Mouse (Mus musculus): ENCODE data around the gene Fam129b.
A peak's percentile ranks its signal among the peaks of the same experiment; 100 is the strongest.

Gene Fam129b

GRCm38 (mm10) chr2:32860799-32861198 is 15.1 kb upstream of the Fam129b start:
- no peak for DNase-seq (ENCODE audit: low spot score)

- DNase-seq (ENCODE audit: low spot score), result no peak
Observed at GRCm38 (mm10) chr2:32863317-32863716, 12.6 kb upstream of the Fam129b start.

GRCm38 (mm10) chr2:32864755-32865154 is 11.2 kb upstream of the Fam129b start:
- DNase-seq (ENCODE audit: low spot score), result peak; percentile 77

DNA sequence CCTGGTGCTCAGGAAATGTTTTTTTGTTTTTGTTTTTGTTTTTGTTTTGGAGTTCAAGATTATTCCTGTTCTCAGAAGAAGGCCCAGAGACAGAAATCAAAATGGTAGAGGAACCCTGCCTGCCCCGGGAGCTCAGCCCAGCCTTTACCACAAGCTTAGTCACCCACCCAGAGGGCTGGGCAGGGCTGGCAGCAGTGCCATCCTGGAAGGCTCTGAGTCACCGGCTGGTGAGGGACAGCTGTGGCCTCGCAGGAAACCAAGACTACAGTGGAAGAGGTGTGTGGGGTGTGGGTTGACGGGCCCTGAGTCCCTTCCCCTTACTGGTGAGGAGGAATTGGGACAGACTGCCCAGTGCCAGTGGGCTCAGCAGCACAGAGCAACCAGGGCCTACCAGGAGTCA is 8.6 kb upstream of the Fam129b start:
- DNase-seq (ENCODE audit: low spot score), result no peak

- DNase-seq (ENCODE audit: low spot score), result no peak
Observed at GRCm38 (mm10) chr2:32869721-32870274, 6.1 kb upstream of the Fam129b start.

GRCm38 (mm10) chr2:32870275-32871100 is 5.4 kb upstream of the Fam129b start:
- DNase-seq (ENCODE audit: low spot score), result no peak

DNA sequence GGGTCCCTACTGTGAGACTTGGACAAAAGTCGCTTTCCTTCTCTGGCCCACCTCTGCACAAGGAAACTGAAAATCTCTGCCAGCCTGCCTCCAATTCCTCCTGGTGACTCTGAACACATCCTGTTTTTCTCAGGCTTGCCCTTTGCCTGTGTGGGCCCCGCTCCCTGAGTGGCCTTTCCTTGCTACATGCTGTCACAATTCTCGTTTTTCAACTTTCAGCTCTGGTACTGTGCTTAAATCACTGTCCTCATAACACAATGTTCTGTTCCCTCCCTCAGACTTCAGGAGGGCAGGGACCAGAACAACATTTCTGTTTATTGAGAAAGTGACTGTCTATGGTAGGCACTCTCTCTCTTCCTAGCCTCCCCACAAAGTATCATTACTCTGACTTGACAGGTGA is 1.8 kb upstream of the Fam129b start:
- no peak for DNase-seq (ENCODE audit: low spot score)

GRCm38 (mm10) chr2:32874951-32875674 is 801 bp upstream of the Fam129b start:
- DNase-seq (ENCODE audit: low spot score), result peak; percentile 46

DNA sequence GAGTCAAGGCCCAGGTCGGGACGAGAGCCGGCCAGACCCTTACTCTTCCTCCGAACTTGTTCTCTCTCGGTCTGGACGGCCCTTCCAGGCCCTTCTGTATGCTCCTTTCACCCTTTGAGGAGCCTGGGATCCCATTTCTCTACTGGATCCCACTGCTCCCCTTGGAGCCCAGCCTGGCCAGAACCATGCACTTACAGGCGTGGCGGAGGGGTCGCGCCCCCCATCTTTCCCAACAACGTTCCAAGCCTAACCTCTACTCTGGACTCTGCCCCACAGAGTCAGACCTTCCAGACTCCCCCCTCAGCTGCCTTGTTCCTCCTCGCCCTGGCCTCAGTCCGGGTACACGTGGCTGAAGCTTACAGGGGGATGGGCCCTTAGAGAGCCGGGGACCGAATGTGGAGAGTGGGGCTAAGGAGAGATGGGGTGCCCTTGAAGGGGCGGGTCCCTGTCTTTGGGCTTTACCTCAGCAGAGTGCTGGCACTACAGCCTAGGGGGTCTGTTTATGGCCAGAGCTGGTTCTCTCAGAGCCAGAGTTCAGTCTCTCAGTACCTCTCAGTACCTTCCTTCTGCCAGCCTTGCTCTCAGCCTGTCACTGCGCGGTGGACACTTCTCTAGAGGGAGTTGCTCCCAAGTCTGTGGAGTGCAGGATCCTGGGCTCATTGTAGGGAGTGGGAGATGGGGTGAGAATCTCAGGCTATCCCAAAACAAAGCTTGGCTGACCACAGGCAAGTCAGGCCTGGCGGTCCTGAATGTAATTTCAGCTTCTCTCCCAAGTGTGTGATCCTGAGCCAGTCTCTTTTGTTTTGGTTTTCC is 782 bp downstream of the Fam129b start:
- no peak for DNase-seq (ENCODE audit: low spot score)

DNA sequence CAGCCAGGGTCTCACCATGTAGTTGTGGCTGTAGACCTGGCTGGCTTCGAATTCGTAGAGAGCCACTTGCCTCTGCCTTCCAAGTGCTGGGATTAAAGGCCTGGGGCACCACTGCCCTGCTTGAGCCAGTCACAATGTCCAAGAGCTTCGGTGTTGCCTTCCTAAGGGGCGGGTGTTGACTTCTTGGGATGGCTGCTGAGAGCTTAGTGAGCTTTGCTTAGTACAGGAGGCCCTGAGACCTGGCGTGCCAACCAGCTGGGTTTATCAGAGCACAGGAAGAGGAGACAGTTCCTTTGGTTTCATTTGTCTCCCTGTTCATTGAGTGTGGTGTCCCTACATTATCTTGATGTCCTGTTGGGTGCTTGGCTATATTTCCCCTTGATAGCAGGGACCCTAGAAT is 1.4 kb downstream of the Fam129b start:
- DNase-seq (ENCODE audit: low spot score), result no peak

- no peak for DNase-seq (ENCODE audit: low spot score)
Observed at GRCm38 (mm10) chr2:32877761-32878393, 2.0 kb downstream of the Fam129b start.

DNA sequence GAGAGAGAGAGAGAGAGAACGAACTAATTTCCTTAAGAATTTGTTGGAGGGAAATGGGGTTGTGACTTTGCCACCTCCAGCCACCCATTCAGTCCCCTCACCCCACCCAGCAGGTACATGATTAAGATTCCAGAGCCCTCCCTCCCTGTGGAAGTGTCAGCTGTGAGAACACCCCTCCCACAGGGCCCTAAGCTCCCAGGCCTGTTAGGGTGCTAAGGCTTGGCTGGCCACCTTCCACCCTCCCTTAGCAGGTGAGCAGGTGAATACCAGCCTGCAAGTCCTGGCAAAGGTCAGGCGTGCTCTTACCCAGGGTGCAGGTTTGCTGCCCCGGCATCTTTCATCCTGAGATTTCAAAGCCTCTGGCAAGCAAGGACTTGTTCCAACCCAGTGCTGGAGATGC is 2.5 kb downstream of the Fam129b start:
- DNase-seq (ENCODE audit: low spot score), result no peak

DNA sequence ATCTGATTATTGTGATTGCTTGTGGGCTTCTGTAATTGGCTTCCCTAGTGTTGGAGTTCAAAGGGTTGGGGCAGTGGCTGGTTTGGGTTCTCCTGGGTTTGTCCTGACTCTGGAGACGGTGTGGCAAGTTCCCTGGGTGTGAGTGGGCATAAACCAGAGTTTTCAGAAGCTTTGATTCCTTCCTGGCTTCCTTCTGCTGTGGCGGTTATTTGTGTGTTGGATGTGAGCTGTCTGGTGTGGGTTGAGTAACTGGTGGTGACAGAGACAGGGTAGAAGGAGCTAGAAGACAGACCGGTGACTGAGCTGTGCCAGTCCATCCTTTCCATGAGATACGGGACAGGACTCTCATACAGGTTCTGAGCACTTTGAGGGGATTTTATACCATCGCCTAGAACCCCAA is 3.7 kb downstream of the Fam129b start:
- no peak for DNase-seq (ENCODE audit: low spot score)

DNA sequence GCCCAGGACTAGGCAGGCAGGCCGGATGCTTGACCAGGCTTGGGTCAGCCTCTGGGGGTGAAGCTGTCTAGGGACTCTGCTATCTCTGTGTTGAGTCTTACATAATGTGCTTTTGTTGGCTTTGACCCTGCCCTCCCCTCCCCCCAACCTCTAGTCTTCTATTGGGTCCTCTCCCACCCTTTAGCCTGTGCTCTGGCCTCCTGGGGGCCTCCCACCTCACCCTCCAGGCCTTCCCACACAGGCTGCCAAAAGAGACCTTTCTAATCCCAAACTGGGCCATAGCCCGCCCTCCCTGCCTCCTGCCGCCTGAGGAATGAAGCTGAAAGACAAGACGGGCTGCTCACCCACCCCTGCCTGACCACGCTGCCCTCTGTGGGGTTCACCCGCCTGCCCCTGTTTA is 5.1 kb downstream of the Fam129b start:
- no peak for DNase-seq (ENCODE audit: low spot score)

DNA sequence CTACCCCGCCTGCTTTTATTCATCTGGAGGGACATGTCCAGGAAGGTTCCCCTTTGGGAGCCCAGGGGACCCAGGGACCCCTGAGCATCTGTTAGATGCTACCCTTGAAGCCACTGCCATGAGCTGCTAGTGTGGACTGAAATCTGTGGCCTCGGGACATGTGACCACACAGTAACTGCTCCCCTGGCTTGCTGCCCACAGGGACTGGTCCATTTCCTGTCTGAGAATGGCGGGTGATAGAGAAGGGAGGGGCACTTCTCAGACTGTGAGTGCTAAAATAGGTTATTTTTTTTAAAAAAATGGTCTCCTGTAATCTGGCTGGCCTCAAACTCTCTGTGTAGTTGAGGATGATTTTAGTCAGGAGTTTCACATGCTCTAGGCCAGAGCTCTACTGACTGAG is 5.8 kb downstream of the Fam129b start:
- DNase-seq (ENCODE audit: low spot score), result no peak

DNA sequence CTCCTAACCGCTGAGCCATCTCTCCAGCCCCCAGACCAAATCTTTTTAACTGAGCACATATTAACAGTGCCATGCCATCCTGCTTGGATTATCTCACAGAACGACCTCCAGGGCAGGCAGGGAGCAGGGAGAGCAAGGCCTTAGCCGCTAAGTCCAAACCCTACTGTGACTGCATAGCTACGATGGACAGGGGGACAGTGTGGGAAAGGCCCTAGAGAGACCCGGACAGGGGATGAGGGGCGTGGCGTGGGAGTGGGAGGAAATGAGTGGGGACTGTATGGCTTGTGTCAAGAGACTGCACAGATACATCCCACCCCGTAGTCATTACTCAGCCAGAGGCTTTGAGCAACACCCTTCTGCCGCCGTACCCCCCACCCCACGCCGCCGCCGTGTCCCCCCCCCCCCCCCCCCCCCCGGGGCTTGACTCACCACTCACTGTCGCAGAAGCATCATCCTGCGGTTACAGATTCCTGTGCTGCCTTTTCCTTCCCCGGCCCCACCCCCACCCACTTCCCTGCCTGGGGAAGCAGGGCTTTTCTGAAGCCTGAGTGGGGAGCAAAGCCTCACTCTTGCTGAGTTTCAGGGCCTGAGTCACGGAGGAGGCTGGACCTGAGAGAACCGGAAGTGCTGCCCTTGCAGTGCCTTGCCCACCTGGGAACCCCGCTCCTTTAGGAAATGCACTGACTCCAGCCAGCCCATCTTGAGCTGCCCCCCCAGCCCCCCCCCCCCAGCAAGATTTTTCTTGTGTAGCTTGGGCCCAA is 6.5 kb downstream of the Fam129b start:
- DNase-seq (ENCODE audit: low spot score), result no peak

DNA sequence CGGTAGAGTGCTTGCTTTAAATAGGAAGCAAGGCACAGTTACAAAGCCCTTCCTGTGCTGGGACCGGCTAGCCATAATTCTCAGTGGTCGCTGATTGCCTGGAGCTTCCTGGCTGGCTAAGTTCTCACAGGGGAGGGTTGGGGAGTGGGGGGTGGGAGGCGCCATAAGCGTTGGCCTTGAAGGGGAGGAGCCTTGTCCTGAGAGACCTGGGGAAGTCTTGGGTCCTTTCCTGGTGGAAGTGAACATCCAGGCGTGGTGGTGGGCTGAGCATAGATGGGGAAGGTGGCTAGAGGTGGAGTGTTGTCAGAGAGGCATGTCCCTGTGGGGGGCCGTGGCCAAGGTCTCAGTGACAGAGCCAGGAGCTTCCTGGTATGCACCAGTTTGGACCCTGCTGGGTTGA is 8.8 kb downstream of the Fam129b start:
- DNase-seq (ENCODE audit: low spot score), result no peak

GRCm38 (mm10) chr2:32888029-32888428 is 12.1 kb downstream of the Fam129b start:
- DNase-seq (ENCODE audit: low spot score), result no peak

GRCm38 (mm10) chr2:32888551-32888950 is 12.6 kb downstream of the Fam129b start:
- no peak for DNase-seq (ENCODE audit: low spot score)

GRCm38 (mm10) chr2:32890280-32890679 is 14.4 kb downstream of the Fam129b start:
- no peak for DNase-seq (ENCODE audit: low spot score)

- no peak for DNase-seq (ENCODE audit: low spot score)
Observed at GRCm38 (mm10) chr2:32891278-32891677, 15.4 kb downstream of the Fam129b start.
